Mouse (Mus musculus): ENCODE measurements around the gene Msx1.
A peak's percentile ranks its signal among the peaks of the same experiment; 100 is the strongest.
"Not testable (repeated sequence)": the region's sequence is repeated elsewhere in the genome, so short reads cannot be mapped to it uniquely, and the experiment has no call there.

Msx1 gene

GRCm38 (mm10) chr5:37824461-37824795, at the start of gene Msx1:
TSS of gene Msx1 (minus strand) at chr5:37824583.
- peak; percentile 83 for DNase-seq (ENCODE audit: low read depth, low spot score)

DNA sequence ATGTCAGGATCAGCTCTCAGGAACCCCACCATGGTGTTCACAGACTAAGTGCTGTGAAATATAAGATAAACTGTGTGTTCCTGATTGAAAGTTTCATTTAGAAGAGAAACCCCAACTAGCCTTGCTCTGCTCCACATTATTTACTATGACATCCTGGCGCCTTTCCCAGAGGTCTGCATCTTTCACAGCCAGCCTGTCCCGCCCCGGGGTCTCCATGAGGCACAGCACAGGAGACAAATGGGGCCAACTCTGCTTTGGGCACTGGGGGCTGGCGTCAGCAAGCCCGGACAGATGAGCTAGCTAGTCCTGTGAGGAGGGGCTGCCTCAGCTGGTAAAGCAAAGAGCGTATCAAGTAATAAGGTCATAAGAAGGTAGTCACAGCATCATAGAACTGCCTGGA, 41.1 kb upstream of the Msx1 start:
- DNase-seq (ENCODE audit: low read depth, low spot score) = no peak

- DNase-seq (ENCODE audit: low read depth, low spot score) = no peak
Observed at GRCm38 (mm10) chr5:37864309-37864708, 39.9 kb upstream of the Msx1 start.

- no peak for DNase-seq (ENCODE audit: low read depth, low spot score)
Observed at GRCm38 (mm10) chr5:37860846-37861245, 36.5 kb upstream of the Msx1 start.

DNA sequence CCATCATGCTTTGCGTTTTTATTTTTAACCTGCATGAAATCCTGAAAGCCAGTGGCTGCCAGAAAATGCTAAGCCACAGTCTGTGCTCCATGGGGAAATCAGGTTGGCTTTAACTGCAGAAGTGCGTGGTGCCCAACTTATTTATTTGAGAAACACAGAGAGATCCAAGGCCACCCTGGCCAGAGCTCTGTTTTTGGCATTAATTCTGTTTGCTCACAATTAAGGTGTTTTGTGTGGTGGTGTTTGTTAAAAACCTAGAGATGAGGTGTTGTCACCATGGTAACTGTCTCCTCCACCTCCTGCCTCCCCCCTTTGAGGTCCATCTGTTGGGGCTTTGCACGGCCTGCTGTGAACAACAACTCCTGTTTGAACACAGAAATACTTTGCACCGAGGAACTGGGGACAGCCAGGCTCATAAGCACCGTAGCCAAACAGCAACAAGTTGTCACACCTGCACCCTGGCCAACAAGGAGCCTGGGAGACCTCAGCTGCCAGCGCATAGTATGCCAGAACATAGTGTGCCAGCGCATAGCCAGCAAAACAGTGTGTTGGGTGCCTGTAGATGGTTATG, 35.9 kb upstream of the Msx1 start:
- no peak for DNase-seq (ENCODE audit: low read depth, low spot score)

- DNase-seq (ENCODE audit: low read depth, low spot score) = no peak
Observed at GRCm38 (mm10) chr5:37857763-37858545, 33.6 kb upstream of the Msx1 start.

GRCm38 (mm10) chr5:37856057-37856456, 31.7 kb upstream of the Msx1 start:
- DNase-seq (ENCODE audit: low read depth, low spot score) = no peak

GRCm38 (mm10) chr5:37854233-37854632, 29.9 kb upstream of the Msx1 start:
- no peak for DNase-seq (ENCODE audit: low read depth, low spot score)

- DNase-seq (ENCODE audit: low read depth, low spot score) = no peak
Observed at GRCm38 (mm10) chr5:37851305-37851982, 27.1 kb upstream of the Msx1 start.

GRCm38 (mm10) chr5:37848991-37849719, 24.8 kb upstream of the Msx1 start:
- DNase-seq (ENCODE audit: low read depth, low spot score) = no peak

GRCm38 (mm10) chr5:37836267-37836646, 11.9 kb upstream of the Msx1 start:
- DNase-seq (ENCODE audit: low read depth, low spot score) = no peak

DNA sequence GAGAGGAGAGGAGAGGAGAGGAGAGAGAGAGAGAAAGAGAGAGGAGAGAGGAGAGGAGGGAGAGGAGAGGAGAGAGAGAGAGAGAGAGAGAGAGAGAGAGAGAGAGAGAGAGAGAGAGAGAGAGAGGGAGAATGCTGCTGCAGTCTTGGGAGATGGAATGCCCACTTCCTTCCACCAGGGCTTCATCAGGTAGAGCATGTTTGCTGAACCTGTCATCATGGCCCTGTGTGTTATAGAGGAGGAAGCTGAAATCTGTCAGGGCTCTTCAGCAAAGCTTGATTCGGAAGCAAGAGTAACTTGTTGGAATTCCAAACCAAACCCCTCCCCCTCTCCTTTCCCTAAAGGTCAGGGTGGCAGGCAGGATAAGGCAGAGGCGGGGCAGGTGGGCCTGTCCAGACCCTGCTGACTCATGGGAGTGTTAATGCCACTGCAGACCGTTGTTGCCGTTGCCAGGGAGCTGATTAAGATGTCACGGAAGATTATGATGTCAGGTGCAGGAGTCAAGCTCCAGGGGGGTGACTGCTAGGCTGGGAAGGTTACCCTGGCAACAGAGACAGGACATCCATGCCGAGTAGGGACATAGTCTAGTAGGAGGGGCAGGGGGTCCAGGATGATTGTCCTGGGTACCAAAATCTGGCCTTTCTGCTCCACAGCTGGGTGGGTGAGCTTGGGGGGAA, 11.3 kb upstream of the Msx1 start:
- no peak for DNase-seq (ENCODE audit: low read depth, low spot score)

DNA sequence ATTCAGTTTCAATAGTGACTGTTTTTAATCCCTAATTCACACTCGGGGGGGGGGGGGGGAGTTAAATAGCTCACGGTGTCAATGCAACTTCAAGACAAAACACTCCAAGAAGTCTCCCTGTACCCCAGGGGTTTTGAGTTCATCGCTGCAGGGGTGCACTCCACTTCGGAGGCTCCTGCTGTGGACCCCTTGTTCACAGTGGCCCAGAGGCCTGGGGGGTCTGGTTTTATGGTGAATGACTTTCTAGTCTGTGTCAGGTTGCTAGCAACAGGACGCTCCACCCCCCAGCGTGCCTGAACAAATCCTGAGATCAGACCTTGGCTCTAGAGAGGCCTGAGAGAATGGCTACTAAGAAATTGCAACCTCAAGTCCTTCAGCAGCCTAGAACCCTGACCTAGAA, 8.4 kb upstream of the Msx1 start:
- DNase-seq (ENCODE audit: low read depth, low spot score) = no peak

GRCm38 (mm10) chr5:37832031-37832430, 7.6 kb upstream of the Msx1 start:
- no peak for DNase-seq (ENCODE audit: low read depth, low spot score)

GRCm38 (mm10) chr5:37830436-37830835, 6.1 kb upstream of the Msx1 start:
- not testable (repeated sequence) for DNase-seq (ENCODE audit: low read depth, low spot score)

GRCm38 (mm10) chr5:37829926-37830325, 5.5 kb upstream of the Msx1 start:
- DNase-seq (ENCODE audit: low read depth, low spot score) = no peak

- DNase-seq (ENCODE audit: low read depth, low spot score) = no peak
Observed at GRCm38 (mm10) chr5:37829296-37829670, 4.9 kb upstream of the Msx1 start.

DNA sequence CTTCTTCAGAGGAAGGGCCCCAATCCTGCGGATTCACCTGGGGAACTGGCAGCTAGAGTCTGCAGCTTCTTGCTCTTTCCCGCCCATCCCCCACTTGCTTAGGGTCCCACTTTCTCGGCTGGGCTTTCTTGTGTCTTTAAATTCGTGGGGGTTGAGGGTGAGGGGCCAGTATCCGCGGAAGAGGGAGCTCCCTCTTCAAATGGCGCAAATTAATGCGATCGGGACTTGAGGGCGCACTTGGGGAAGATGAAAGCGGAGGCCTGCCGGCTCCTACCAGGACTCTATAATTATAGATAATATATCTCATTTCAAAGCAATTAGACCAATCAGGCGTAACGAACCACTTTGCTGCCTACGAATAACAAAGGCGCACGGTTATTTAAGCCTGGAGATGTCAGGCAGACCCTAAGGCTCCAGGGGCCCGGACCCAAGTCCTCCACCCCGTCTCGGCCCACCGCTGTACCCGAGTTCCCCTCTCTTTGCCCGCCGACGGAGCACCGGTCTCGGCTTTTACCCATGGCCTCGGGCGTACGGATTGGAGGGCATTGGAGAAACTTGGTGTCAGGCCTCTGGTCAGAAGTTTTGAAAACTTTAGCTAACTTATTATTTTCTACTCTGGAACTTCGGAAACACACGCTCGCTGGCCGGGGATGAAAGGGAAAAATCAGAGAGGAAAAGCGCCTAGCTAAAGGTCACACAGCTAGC, 4.4 kb upstream of the Msx1 start:
- DNase-seq (ENCODE audit: low read depth, low spot score) = no peak

GRCm38 (mm10) chr5:37828001-37828400, 3.6 kb upstream of the Msx1 start:
- DNase-seq (ENCODE audit: low read depth, low spot score) = no peak

DNA sequence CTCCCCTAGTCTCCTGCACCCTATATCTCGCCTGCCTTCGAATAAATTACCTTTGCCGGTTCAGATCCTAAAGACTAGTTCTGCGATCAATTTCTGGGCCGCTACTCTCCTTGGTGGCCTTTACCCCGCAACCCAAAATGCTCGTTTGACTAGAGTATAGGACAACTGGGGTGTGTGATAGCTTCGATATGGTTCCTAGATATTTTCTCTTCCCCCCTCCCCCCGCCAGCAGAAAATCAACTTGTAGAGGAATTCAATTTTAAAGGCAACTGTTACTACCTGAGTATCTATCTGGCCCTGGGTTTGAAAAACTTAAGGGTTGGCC, 3.2 kb upstream of the Msx1 start:
- no peak for DNase-seq (ENCODE audit: low read depth, low spot score)
